Mouse (Mus musculus) limb, embryonic 15.5 days (tissue): ENCODE results near the gene Gm8229. TPM values are rescaled to one million over a fixed set of nuclear protein-coding genes. Genes with fewer than 3 reads are reported as not detected.
"Not testable (repeated sequence)": the region's sequence is repeated elsewhere in the genome, so short reads cannot be mapped to it uniquely, and the experiment has no call there.

Experiments
- ATAC-seq: fragments of 200-750 bp; cut with Nextera tagmentation; 2 replicates; pipeline ENCODE4 v1.8.0; 2017; ENCODE audit warnings: low read depth, moderate TSS enrichment; ENCODE audit not compliant: insufficient number of reproducible peaks, low FRiP score, low TSS enrichment
- H3K27ac ChIP-seq: fragments of 300-500 bp; sonication (generic); 2 replicates; pipeline ENCODE4 v1.5.1; 2015; ENCODE audit warnings: moderate library complexity, mild to moderate bottlenecking, inconsistent platforms
- H3K27me3 ChIP-seq: fragments of 300-500 bp; sonication (generic); 2 replicates; pipeline ENCODE4 v1.6.1; 2015; ENCODE audit warnings: inconsistent platforms
- H3K36me3 ChIP-seq: fragments of 300-500 bp; sonication (generic); 2 replicates; pipeline ENCODE4 v1.6.1; 2015; ENCODE audit warnings: inconsistent platforms
- H3K4me1 ChIP-seq: fragments of 300-500 bp; sonication (generic); 2 replicates; pipeline ENCODE4 v1.6.1; 2015; ENCODE audit warnings: inconsistent platforms
- H3K4me2 ChIP-seq: fragments of 300-500 bp; sonication (generic); 2 replicates; pipeline ENCODE4 v1.6.1; 2015; ENCODE audit warnings: mild to moderate bottlenecking, inconsistent platforms
- H3K4me3 ChIP-seq: fragments of 300-500 bp; sonication (generic); 2 replicates; pipeline ENCODE4 v1.5.1; 2015; ENCODE audit warnings: mild to moderate bottlenecking, inconsistent platforms
- H3K9ac ChIP-seq: fragments of 300-500 bp; sonication (generic); 2 replicates; pipeline ENCODE4 v1.6.1; 2015; ENCODE audit warnings: inconsistent platforms
- H3K9me3 ChIP-seq: fragments of 300-500 bp; sonication (generic); 2 replicates; pipeline ENCODE4 v1.6.1; 2016; ENCODE audit warnings: inconsistent platforms
- WGBS: fragments of 180-500 bp; shearing (Covaris S2); methylation state at CpG from one replicate; pipeline ENCODE4 v1.1.7; 2015; 5-methylcytosine and 5-hydroxymethylcytosine counted together
- polyA plus RNA-seq: library from polyadenylated mRNA; unstranded; fragments of >200 nt; fragmentation: Nextera tagmentation; extraction: Ambion mirVana; gene quantifications from 2 replicates; pipeline ENCODE4 v1.2.1, GENCODE M21; 2015

Gm8229 gene
- polyA plus RNA-seq, result not detected in 2 replicates

- not testable (repeated sequence) for H3K4me3 ChIP-seq, H3K4me1 ChIP-seq, H3K36me3 ChIP-seq, H3K9me3 ChIP-seq, H3K27me3 ChIP-seq, H3K9ac ChIP-seq, H3K4me2 ChIP-seq, ATAC-seq, H3K27ac ChIP-seq
- WGBS, result 88% methylated on average over 4 of the region's 4 CpGs
Measured at GRCm38 (mm10) chr14:44365057-44365456, at the start of gene Gm8229. Gene Gm8229 (plus strand): TSS chr14:44365357.

GRCm38 (mm10) chr14:44338484-44338883 lies 26.7 kb upstream of the Gm8229 start, which contains the start of gene Gm5930:
Gene Gm5930 (minus strand): TSS chr14:44338584.
- H3K27me3 ChIP-seq, H3K9ac ChIP-seq, H3K9me3 ChIP-seq, H3K4me1 ChIP-seq, H3K4me3 ChIP-seq, ATAC-seq, H3K36me3 ChIP-seq, H3K27ac ChIP-seq, H3K4me2 ChIP-seq: not testable (repeated sequence)
- WGBS, result no CpG with 5 or more reads among the region's 2 CpGs

GRCm38 (mm10) chr14:44361416-44361815 lies 3.7 kb upstream of the Gm8229 start:
- H3K9me3 ChIP-seq, ATAC-seq, H3K4me2 ChIP-seq, H3K4me3 ChIP-seq, H3K36me3 ChIP-seq, H3K9ac ChIP-seq, H3K4me1 ChIP-seq, H3K27ac ChIP-seq, H3K27me3 ChIP-seq: not testable (repeated sequence)
- WGBS, result 22% methylated on average over 2 of the region's 2 CpGs

- not testable (repeated sequence) for H3K9me3 ChIP-seq, ATAC-seq, H3K4me2 ChIP-seq, H3K27me3 ChIP-seq, H3K36me3 ChIP-seq, H3K9ac ChIP-seq, H3K27ac ChIP-seq, H3K4me3 ChIP-seq, H3K4me1 ChIP-seq
Measured at GRCm38 (mm10) chr14:44362301-44362700, 2.9 kb upstream of the Gm8229 start.

GRCm38 (mm10) chr14:44384233-44384632 lies 19.1 kb downstream of the Gm8229 start:
- H3K27ac ChIP-seq, H3K4me3 ChIP-seq, H3K36me3 ChIP-seq, H3K9me3 ChIP-seq, ATAC-seq, H3K9ac ChIP-seq, H3K4me1 ChIP-seq, H3K27me3 ChIP-seq, H3K4me2 ChIP-seq: not testable (repeated sequence)
- 72% methylated on average over 4 of the region's 4 CpGs for WGBS

- H3K9ac ChIP-seq, H3K4me3 ChIP-seq, H3K4me1 ChIP-seq, H3K9me3 ChIP-seq, H3K27me3 ChIP-seq, H3K4me2 ChIP-seq, H3K27ac ChIP-seq, H3K36me3 ChIP-seq, ATAC-seq: not testable (repeated sequence)
- no CpG with 5 or more reads among the region's 2 CpGs for WGBS
Measured at GRCm38 (mm10) chr14:44410588-44410987, 45.4 kb downstream of the Gm8229 start, which contains the start of gene Gm3371. Gene Gm3371 (minus strand): TSS chr14:44410688.

Other genes starting within 250 kb of the Gm8229 start
- gene Gm3327, start 241.5 kb upstream of the Gm8229 start, polyA plus RNA-seq, result not detected in 2 replicates
- gene Gm8212, start 167.7 kb upstream of the Gm8229 start, polyA plus RNA-seq, result not detected in 2 replicates
- not detected in 2 replicates for gene 4930503E14Rik, start 152.1 kb upstream of the Gm8229 start, polyA plus RNA-seq
- gene Gm8220, start 79.8 kb upstream of the Gm8229 start, polyA plus RNA-seq, result not detected in 2 replicates
- gene Gm5930, start 26.8 kb upstream of the Gm8229 start, polyA plus RNA-seq, result not detected in 2 replicates
- not detected in 2 replicates for gene Gm3371, start 45.3 kb downstream of the Gm8229 start, polyA plus RNA-seq
- gene Gm8232, start 68.3 kb downstream of the Gm8229 start, polyA plus RNA-seq, result not detected in 2 replicates
- not detected in 2 replicates for gene BC061237, start 127.1 kb downstream of the Gm8229 start, polyA plus RNA-seq
- not detected in 2 replicates for gene Gm17093, start 152.9 kb downstream of the Gm8229 start, polyA plus RNA-seq
- gene Gm8247, start 217.8 kb downstream of the Gm8229 start, polyA plus RNA-seq, result not detected in 2 replicates